Mouse (Mus musculus) left cerebral cortex, postnatal 4 days (tissue): ENCODE data around the gene Usp7. TPM values are rescaled to one million over a fixed set of nuclear protein-coding genes. Genes with fewer than 3 reads are reported as not detected.

ENCODE experiments used
- DNase-seq: peaks from one replicate; pipeline ENCODE4 v3.0.0-alpha.2; 2022
- intact Hi-C: fragments of 180-260 bp; cut with DNase I; formaldehyde crosslinking; loops from one replicate; pipeline ENCODE4 v1.15.1; 2025
- total RNA-seq, 2 experiments: library from RNA; stranded (reverse); gene quantifications; 2 replicates each; pipeline ENCODE4 v1.2.3; 2021

The Usp7 gene
- total RNA-seq, 2 experiments from 2014 or later = 184 to 190 TPM

GRCm38 (mm10) chr16:8678035-8678434 is 114.1 kb downstream of the Usp7 start:
- no peak for DNase-seq
- intact Hi-C loops = loop anchor here (5.0 kb wide), 1 partner anchor 271 kb away; no protein-coding TSS in a partner anchor

GRCm38 (mm10) chr16:8676800-8677199 is 115.3 kb downstream of the Usp7 start:
- peak; percentile 61 for DNase-seq
- intact Hi-C loops = loop anchor here (2.0 to 5.0 kb wide), 2 partner anchors 182 to 269 kb away; no protein-coding TSS in a partner anchor

- DNase-seq = no peak
- intact Hi-C loops = loop anchor here (2.0 to 5.0 kb wide), 2 partner anchors 181 to 269 kb away; no protein-coding TSS in a partner anchor
Observed at GRCm38 (mm10) chr16:8676228-8676627, 115.9 kb downstream of the Usp7 start.

GRCm38 (mm10) chr16:8675559-8675958 is 116.5 kb downstream of the Usp7 start:
- intact Hi-C loops = loop anchor here (5.0 kb wide), 1 partner anchor 268 kb away; no protein-coding TSS in a partner anchor
- no peak for DNase-seq

- peak; percentile 70 for DNase-seq
- intact Hi-C loops = no loop called here
Observed at GRCm38 (mm10) chr16:8674165-8674564, 117.9 kb downstream of the Usp7 start.

GRCm38 (mm10) chr16:8673343-8673742 is 118.8 kb downstream of the Usp7 start:
- no peak for DNase-seq
- intact Hi-C loops = no loop called here

GRCm38 (mm10) chr16:8672811-8673210 is 119.3 kb downstream of the Usp7 start:
- no peak for DNase-seq
- intact Hi-C loops = no loop called here

- DNase-seq = no peak
- intact Hi-C loops = no loop called here
Observed at GRCm38 (mm10) chr16:8672350-8672687, 119.8 kb downstream of the Usp7 start.

GRCm38 (mm10) chr16:8671551-8672349 is 120.4 kb downstream of the Usp7 start, which contains the start of gene Carhsp1:
Gene Carhsp1 (minus strand): TSS chr16:8672155.
- DNase-seq = peak; percentile 96

GRCm38 (mm10) chr16:8670041-8671035 is 121.8 kb downstream of the Usp7 start:
- intact Hi-C loops = no loop called here
- peak; percentile 45 for DNase-seq

More at GRCm38 (mm10) chr16:8671551-8672349, 120.4 kb downstream of the Usp7 start, which contains the start of gene Carhsp1:
- intact Hi-C loops = no loop called here

- DNase-seq = no peak
- intact Hi-C loops = no loop called here
Observed at GRCm38 (mm10) chr16:8669432-8669831, 122.7 kb downstream of the Usp7 start.

- intact Hi-C loops = no loop called here
- no peak for DNase-seq
Observed at GRCm38 (mm10) chr16:8668386-8668785, 123.7 kb downstream of the Usp7 start.

GRCm38 (mm10) chr16:8667814-8668213 is 124.3 kb downstream of the Usp7 start:
- no peak for DNase-seq

GRCm38 (mm10) chr16:8667261-8667660 is 124.8 kb downstream of the Usp7 start:
- intact Hi-C loops = no loop called here
- DNase-seq = no peak

More at GRCm38 (mm10) chr16:8667814-8668213, 124.3 kb downstream of the Usp7 start:
- intact Hi-C loops = no loop called here

- no peak for DNase-seq
- intact Hi-C loops = no loop called here
Observed at GRCm38 (mm10) chr16:8666452-8666851, 125.7 kb downstream of the Usp7 start.

- intact Hi-C loops = no loop called here
- DNase-seq = no peak
Observed at GRCm38 (mm10) chr16:8665367-8665766, 126.7 kb downstream of the Usp7 start.

GRCm38 (mm10) chr16:8663606-8664539 is 128.2 kb downstream of the Usp7 start:
- intact Hi-C loops = no loop called here
- peak; percentile 43 for DNase-seq

GRCm38 (mm10) chr16:8663022-8663421 is 129.1 kb downstream of the Usp7 start:
- DNase-seq = no peak
- intact Hi-C loops = no loop called here

- intact Hi-C loops = no loop called here
- DNase-seq = peak; percentile 39
Observed at GRCm38 (mm10) chr16:8658764-8659163, 133.3 kb downstream of the Usp7 start.

GRCm38 (mm10) chr16:8658349-8658748 is 133.8 kb downstream of the Usp7 start:
- intact Hi-C loops = no loop called here
- no peak for DNase-seq
